ENCODE assay signal across 10 mouse cellular contexts in the genomic region with DNA sequence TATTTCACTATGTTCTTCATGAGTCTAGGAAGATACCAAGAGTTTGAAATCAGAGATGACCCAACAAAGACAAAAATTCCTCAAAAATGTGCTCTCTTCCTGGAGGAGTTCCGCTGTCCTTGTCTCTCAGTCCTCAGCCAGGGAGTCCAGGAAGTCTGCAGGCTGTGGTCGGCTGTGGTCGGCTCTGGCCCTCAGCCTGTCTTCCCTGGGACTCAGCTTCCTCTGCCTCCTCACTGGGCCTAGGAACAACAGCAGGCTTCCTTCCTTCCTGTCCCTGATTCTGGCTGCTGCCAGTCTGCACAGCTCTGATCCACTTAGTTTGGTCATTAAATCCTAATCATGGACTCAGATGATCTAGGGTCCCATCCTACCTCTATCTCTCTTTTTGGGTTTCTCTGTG. TPM values are rescaled to one million over a fixed set of nuclear protein-coding genes. Genes with fewer than 3 reads are reported as not detected.
DNase-seq lines count a peak whose midpoint lies in the region; ATAC-seq and TF ChIP-seq lines count a peak whose summit lies in the region.
"Had no signal": no experiment of that assay in that cellular context is flagged by ENCODE, and none has a peak within 500 bp of the region (broad histone marks: within the 10 kb centered on the region; RNA-seq: fewer than 3 reads in every experiment).

No protein-coding gene starts in this region.

- H3K4me1 ChIP-seq in kidney, adult 2 months (ENCODE audit: control insufficient read depth, insufficient read depth, low read length): no peaks in the 10 kb centered on the region; the same call in 1 of the 2 replicates
- H3K4me1 ChIP-seq in lung, embryonic 16.5 days (replicated peaks; ENCODE audit: control insufficient read depth, insufficient read depth, low read length): no peaks in the 10 kb centered on the region

- 68% methylated on average over 3 of the region's 3 CpGs for WGBS in kidney, adult 2 months
- 55% methylated on average over 3 of the region's 3 CpGs for WGBS in lung, embryonic 16.5 days

- no peaks in the 10 kb centered on the region for H3K27me3 ChIP-seq in kidney, adult 2 months (replicated peaks; ENCODE audit: control insufficient read depth, insufficient read depth, low read length)
- H3K27me3 ChIP-seq in lung, embryonic 16.5 days (ENCODE audit: control insufficient read depth, insufficient read depth, low read depth, low read length): no peaks in the 10 kb centered on the region
- H3K27me3 ChIP-seq: limb, embryonic 12.5 days; neural tube, embryonic 12.5 days had no signal

- peak; percentile 86 for ATAC-seq in lung, embryonic 16.5 days (ENCODE audit: low read depth)

- no peak overlapping the region for H3K4me2 ChIP-seq in lung, embryonic 16.5 days (ENCODE audit: low read depth, low read length)
- H3K4me2 ChIP-seq: limb, embryonic 12.5 days; neural tube, embryonic 12.5 days had no signal

- peak overlapping the region; percentile 48; the same call in 1 of the 2 replicates for H3K27ac ChIP-seq in kidney, adult 2 months (ENCODE audit: insufficient read depth, low read depth, low read length)
- peak overlapping the region; percentile 62 for H3K27ac ChIP-seq in lung, embryonic 16.5 days (ENCODE audit: low read length)
- H3K27ac ChIP-seq: neural tube, embryonic 12.5 days had no signal

- peak; percentile 41 for DNase-seq in adrenal gland, postnatal 14 days
- no peak for DNase-seq in adrenal gland, postnatal 25 days
- DNase-seq in heart, adult 8-10 months (ENCODE audit: low spot score): peak; percentile 38
- DNase-seq in kidney, adult 2 months: peak; percentile 76
- no peak for DNase-seq in ovary, postnatal 36 days (ENCODE audit: low spot score)
- DNase-seq in thymus, postnatal 10 days (ENCODE audit: low spot score in 2 of 2): no peak
- no peak for DNase-seq in layer of hippocampus, adult 11-12 months (ENCODE audit: low spot score)

- TF ChIP-seq CTCF in kidney, adult 2 months (conservative IDR thresholded peaks at IDR 0.05; ENCODE audit: insufficient read depth, insufficient read length, low read depth, low read length): no peak

- H3K9me3 ChIP-seq in lung, embryonic 16.5 days (ENCODE audit: control insufficient read depth, low read length): no peaks in the 10 kb centered on the region
- H3K9me3 ChIP-seq: limb, embryonic 12.5 days; neural tube, embryonic 12.5 days had no signal

- TF ChIP-seq POLR2A in kidney, adult 2 months (IDR thresholded peaks at IDR 0.05; ENCODE audit: low read depth, low read length): no peak

- no peaks in the 10 kb centered on the region for H3K36me3 ChIP-seq in kidney, adult 2 months (ENCODE audit: control insufficient read depth, insufficient read depth, low read length)
- H3K36me3 ChIP-seq in lung, embryonic 16.5 days (ENCODE audit: control insufficient read depth, insufficient read depth, low read length): no peaks in the 10 kb centered on the region
- H3K36me3 ChIP-seq: limb, embryonic 12.5 days; neural tube, embryonic 12.5 days had no signal

- H3K9ac ChIP-seq in lung, embryonic 16.5 days (ENCODE audit: low read length): no peak overlapping the region
- H3K9ac ChIP-seq: limb, embryonic 12.5 days; neural tube, embryonic 12.5 days had no signal

- no peak overlapping the region for H3K4me3 ChIP-seq in kidney, adult 2 months (ENCODE audit: insufficient read depth, low read depth, low read length)
- no peak overlapping the region for H3K4me3 ChIP-seq in lung, embryonic 16.5 days (ENCODE audit: low read length)
- H3K4me3 ChIP-seq: limb, embryonic 12.5 days; neural tube, embryonic 12.5 days had no signal

RNA-seq across cellular contexts. Expression of a gene that starts 44.0 kb away (rescaled TPM):
- total RNA-seq in adrenal gland, postnatal 14 days (2021): 19.7 and 21.6 TPM in 2 replicates
- total RNA-seq in adrenal gland, postnatal 25 days (2021): 15.5 and 22.0 TPM in 2 replicates
- total RNA-seq in heart, adult 8-10 months (2022): 10 to 100 TPM; 14.2 to 16.9 (median 15.9) TPM
- polyA plus RNA-seq in kidney, adult 2 months (2012; rRNA removed): 7.9 and 8.3 TPM in 2 replicates
- 17.0 and 19.4 TPM in 2 replicates for polyA plus RNA-seq in lung, embryonic 16.5 days (2015; fragmentation: Nextera tagmentation; extraction: Ambion mirVana)

RNA-seq across cellular contexts. Expression of a gene that starts 44.1 kb away (rescaled TPM):
- total RNA-seq in adrenal gland, postnatal 14 days (2021): 39.3 and 39.8 TPM in 2 replicates
- 38.7 and 40.5 TPM in 2 replicates for total RNA-seq in adrenal gland, postnatal 25 days (2021)
- 10 to 100 TPM; 15.7 to 19.9 (median 18.1) TPM for total RNA-seq in heart, adult 8-10 months (2022)
- polyA plus RNA-seq in kidney, adult 2 months (2012; rRNA removed): 22.8 and 25.3 TPM in 2 replicates
- polyA plus RNA-seq in lung, embryonic 16.5 days (2015; fragmentation: Nextera tagmentation; extraction: Ambion mirVana): 50.1 and 51.6 TPM in 2 replicates

RNA-seq across cellular contexts. Expression of a gene that starts 44.1 kb away (rescaled TPM):
- 3.0 and 3.3 TPM in 2 replicates for total RNA-seq in adrenal gland, postnatal 14 days (2021)
- total RNA-seq in adrenal gland, postnatal 25 days (2021): 1.4 and 3.9 TPM in 2 replicates
- 1 to 10 TPM in 3 of 4 experiments, under 1 TPM in 1; 0.35 to 5.1 (median 2.0) TPM for total RNA-seq in heart, adult 8-10 months (2022)
- 0.45 and 0.64 TPM in 2 replicates for polyA plus RNA-seq in kidney, adult 2 months (2012; rRNA removed)
- 1.8 and 2.2 TPM in 2 replicates for polyA plus RNA-seq in lung, embryonic 16.5 days (2015; fragmentation: Nextera tagmentation; extraction: Ambion mirVana)

Comparison
In these comparisons a context has a peak if more than half of its experiments do, and no peak if none do; other contexts are left out.
1. DNase-seq: peak in adrenal gland, postnatal 14 days (single experiment), heart, adult 8-10 months (single experiment) and kidney, adult 2 months (single experiment); none in adrenal gland, postnatal 25 days (single experiment), ovary, postnatal 36 days (single experiment), thymus, postnatal 10 days (0 of 2) and layer of hippocampus, adult 11-12 months (single experiment).